Mouse (Mus musculus): ENCODE data around the gene Knop1.

GRCm38 (mm10) chr7:118798105-118798570 is 57.9 kb downstream of the Knop1 start:
- no peak for TF ChIP-seq CTCF (IDR thresholded peaks at IDR 0.05; ENCODE audit: borderline replicate concordance, insufficient read depth, low read length)
- TF ChIP-seq POLR2A (IDR thresholded peaks at IDR 0.05; ENCODE audit: low read depth, low read length): no peak

Measured in embryonic fibroblast, embryonic 13.5 days (primary cell).